Mouse (Mus musculus) telencephalon, adult 2 months (tissue): ENCODE data around the gene Arrdc5.
"Not testable (repeated sequence)": the region's sequence is repeated elsewhere in the genome, so short reads cannot be mapped to it uniquely, and the experiment has no call there.

Source experiments
- DNase-seq: peaks from one replicate; pipeline ENCODE4 v3.0.0-alpha.2; 2011; ENCODE audit warnings: low read depth, low spot score

Arrdc5 gene

DNA sequence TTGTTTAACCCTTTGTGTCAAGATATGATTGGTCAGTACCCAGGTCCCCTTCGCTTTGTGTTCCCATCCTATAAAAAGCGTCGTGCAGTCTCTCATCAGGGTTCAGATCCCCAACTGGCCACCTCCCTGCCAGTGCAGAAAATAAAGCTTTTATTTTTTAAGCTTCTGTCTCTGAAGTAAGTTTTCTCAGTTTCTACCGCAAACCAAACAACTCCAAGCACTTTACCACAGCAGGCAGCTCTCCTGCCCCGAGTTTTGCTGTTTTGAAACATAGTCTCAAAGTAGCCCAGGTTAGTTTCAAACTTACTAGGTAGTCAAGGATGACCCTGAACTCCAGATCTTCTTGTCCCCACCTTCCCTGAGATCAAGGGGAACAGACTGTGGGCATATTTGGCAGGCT lies 21.7 kb downstream of the Arrdc5 start:
- no peak for DNase-seq

GRCm38 (mm10) chr17:56277567-56277893 lies 22.6 kb downstream of the Arrdc5 start:
- DNase-seq: no peak

- DNase-seq: peak; percentile 83
Measured at GRCm38 (mm10) chr17:56276643-56277566, 23.2 kb downstream of the Arrdc5 start, which contains the start of gene Ticam1. Ticam1 (minus strand) TSS chr17:56276786.

DNA sequence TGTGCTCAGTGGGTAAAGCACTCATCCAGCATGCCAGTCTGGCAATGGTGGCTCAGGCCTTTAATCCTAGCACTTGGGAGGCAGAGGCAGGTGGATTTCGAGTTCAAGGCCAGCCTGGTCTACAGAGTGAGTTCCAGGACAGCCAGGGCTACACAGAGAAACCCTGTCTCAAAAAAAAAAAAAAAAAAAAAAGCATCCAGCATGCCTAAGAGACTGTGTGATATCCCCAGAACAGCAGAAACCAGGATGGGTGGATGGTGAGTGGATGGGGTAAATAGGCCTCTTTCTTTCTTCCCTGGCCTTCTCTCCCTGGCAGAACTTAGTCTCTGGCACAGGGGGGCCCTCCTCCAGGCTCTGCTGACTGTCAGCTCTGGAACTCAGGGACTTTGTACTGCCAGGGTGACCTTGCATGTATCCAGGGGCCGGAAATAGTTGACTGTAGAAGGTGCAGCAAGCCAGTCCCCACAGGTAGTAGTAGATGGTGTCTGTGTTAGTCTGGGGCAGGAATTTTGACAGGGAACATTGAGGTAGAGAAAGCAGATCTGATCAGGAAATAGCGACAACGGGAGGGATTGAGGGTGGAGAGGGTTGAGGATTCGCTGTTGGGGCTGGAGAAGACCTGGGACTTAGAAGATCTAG lies 24.1 kb downstream of the Arrdc5 start:
- DNase-seq: no peak

- no peak for DNase-seq
Measured at GRCm38 (mm10) chr17:56273986-56274385, 26.1 kb downstream of the Arrdc5 start.

DNA sequence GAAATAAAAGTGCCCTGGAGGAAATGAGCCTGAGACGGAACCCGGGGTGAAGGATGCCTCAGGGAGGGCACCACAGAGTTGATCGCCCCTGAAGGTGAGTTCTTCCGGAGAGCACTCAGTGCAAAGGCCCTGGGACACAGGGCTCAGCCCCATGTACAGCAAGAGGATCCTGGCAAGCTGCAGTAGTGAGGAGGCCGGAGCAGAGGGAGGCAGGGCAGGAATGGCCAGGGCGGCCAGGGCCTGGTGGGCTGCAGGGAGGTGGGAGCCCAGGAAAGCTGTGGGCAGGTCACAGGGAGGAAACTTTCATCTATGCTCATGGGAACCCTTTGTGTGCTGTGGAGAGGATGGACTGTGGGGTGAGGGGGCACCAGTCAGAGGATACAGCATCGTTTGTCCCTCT lies 26.6 kb downstream of the Arrdc5 start:
- DNase-seq: no peak

DNA sequence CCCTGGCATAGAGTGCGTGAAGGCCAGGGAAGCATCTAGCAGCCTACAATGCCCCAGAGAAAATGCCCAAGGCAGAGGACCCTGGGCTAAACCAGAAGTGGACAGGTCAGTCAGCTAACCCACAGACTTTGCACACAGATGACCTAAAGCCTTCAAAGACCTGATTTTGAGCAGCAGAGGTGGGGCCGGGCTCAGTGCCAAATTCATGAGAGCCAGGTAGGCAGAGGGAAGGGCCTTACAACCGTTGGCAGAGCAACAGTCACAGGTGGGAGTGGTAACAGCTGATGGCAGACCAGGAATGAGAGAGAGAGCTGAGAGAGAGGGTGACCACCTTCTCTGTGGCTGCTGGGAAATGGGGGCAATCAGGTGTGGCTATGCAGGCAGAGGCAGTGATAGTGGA lies 27.4 kb downstream of the Arrdc5 start:
- DNase-seq: no peak

DNA sequence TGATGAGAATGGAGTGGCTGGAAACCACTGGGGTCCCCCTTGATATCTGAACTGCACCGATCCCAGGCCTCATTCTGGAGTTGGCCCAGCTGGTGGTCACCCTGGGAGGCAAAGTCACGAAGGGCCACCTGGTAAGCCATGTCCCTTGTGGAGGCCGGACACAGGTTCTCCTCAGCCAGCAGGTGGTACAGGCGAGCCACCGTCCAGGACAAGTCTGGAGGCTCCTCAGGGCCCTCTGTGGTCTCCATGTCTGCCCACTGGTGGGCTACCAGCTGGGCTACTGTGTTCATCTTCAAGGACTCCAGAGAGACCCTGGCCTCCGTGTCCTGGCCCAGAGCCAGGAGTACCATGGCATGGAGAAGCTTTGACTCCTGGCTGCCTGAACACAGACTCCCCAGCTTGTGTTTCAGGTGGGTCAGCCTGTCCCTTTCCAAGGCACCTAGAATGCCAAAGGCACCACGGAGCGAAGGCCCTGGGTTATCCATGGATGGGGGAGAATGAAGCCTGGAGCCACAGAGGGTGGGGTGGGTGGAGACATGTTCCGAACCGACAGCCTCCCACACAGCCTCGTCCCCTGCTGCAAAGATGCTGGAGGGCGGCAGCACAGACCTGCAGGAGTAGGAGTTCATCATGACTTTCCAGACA lies 28.4 kb downstream of the Arrdc5 start:
- DNase-seq: no peak

DNA sequence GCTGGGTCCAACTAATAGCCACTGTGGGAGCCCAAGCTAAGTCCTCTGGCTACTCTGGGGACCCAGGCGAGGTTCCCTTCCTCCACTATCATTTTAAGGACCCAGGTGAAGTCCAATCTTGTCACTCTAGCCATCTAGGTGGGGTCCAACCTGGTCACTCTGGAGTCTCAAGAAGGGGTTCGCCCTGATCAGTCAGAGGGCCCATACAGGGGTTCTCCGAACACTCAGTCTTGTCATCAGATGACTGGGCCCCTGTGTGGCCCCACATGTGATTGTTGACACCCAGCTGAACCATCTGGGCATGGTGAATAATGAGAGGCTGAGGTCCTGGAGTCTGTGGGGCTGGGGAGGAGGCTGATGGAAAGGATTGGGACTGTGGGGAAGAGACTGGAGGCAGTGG lies 30.3 kb downstream of the Arrdc5 start:
- no peak for DNase-seq

GRCm38 (mm10) chr17:56269153-56269630 lies 30.9 kb downstream of the Arrdc5 start:
- DNase-seq: peak; percentile 92

- DNase-seq: peak; percentile 91
Measured at GRCm38 (mm10) chr17:56266271-56266670, 33.8 kb downstream of the Arrdc5 start.

GRCm38 (mm10) chr17:56265869-56266268 lies 34.2 kb downstream of the Arrdc5 start:
- DNase-seq: no peak

- no peak for DNase-seq
Measured at GRCm38 (mm10) chr17:56265011-56265410, 35.1 kb downstream of the Arrdc5 start.

GRCm38 (mm10) chr17:56264020-56264419 lies 36.1 kb downstream of the Arrdc5 start:
- DNase-seq: no peak

- no peak for DNase-seq
Measured at GRCm38 (mm10) chr17:56262645-56263094, 37.4 kb downstream of the Arrdc5 start.

- no peak for DNase-seq
Measured at GRCm38 (mm10) chr17:56261166-56261565, 38.9 kb downstream of the Arrdc5 start.

- no peak for DNase-seq
Measured at GRCm38 (mm10) chr17:56259301-56260037, 40.6 kb downstream of the Arrdc5 start.

DNA sequence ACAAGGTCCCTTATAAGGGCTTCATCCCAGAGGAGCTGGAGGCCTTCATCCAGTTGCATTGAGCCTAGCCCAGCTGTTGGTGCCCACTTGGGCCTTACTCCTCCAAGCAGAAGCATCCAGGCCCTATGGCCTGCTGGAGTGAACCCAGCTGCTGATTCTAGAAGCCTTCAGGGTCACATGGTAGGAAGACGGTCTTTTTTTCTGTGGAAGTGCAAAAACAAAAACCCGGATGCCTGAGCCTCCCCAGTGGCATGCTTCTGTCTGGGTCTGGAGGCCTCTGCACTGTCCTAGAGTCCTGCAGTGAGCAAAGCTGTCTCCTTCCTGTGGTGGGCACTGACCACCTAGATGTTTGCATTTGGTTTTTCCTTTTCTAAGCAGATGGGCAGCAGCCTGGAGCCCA lies 41.3 kb downstream of the Arrdc5 start:
- DNase-seq: not testable (repeated sequence)

- DNase-seq: not testable (repeated sequence)
Measured at GRCm38 (mm10) chr17:56258269-56258668, 41.8 kb downstream of the Arrdc5 start.

- no peak for DNase-seq
Measured at GRCm38 (mm10) chr17:56257181-56257894, 42.7 kb downstream of the Arrdc5 start.
